Mouse (Mus musculus) splenic B cell, adult 2 months (primary cell): Measurements from ENCODE around the gene Gsap.
A peak's percentile ranks its signal among the peaks of the same experiment; 100 is the strongest.

Source experiments
- DNase-seq: peaks from one replicate; pipeline ENCODE4 v3.0.0-alpha.2; 2011; ENCODE audit warnings: low read depth, low spot score
- H3K27me3 ChIP-seq: 2 replicates; pipeline ENCODE4 v1.6.1; 2012; ENCODE audit warnings: mild to moderate bottlenecking, low read length, moderate library complexity, mixed read lengths; ENCODE audit not compliant: control insufficient read depth, poor library complexity, insufficient read depth, severe bottlenecking
- H3K36me3 ChIP-seq: 2 replicates; pipeline ENCODE4 v1.6.1; 2012; ENCODE audit warnings: mild to moderate bottlenecking, low read length, moderate library complexity, mixed read lengths; ENCODE audit not compliant: control insufficient read depth, poor library complexity, insufficient read depth, severe bottlenecking

The Gsap gene

GRCm38 (mm10) chr5:21211406-21211805, 25.4 kb downstream of the Gsap start:
- Histone ChIP-seq H3K27me3 (no peaks in the 10 kb centered on the region), H3K36me3 (peaks cover 3% of the 10 kb centered on the region; the same call in 1 of the 2 replicates)
- no peak for DNase-seq

GRCm38 (mm10) chr5:21212933-21213332, 26.9 kb downstream of the Gsap start:
- peaks cover 3% of the 10 kb centered on the region; the same call in 1 of the 2 replicates for H3K36me3 ChIP-seq
- H3K27me3 ChIP-seq, result no peaks in the 10 kb centered on the region
- no peak for DNase-seq

- no peak for DNase-seq
- H3K27me3 ChIP-seq, result no peaks in the 10 kb centered on the region
These were observed 27.7 kb downstream of the Gsap start for GRCm38 (mm10) chr5:21213801-21214200.

GRCm38 (mm10) chr5:21217453-21218294, 31.6 kb downstream of the Gsap start:
- no peaks in the 10 kb centered on the region for H3K27me3 ChIP-seq
- DNase-seq, result no peak
- H3K36me3 ChIP-seq, result 0 out of 2 replicates have a peak, but pooled peaks cover 1% of the 10 kb centered on the region

More at GRCm38 (mm10) chr5:21213801-21214200, 27.7 kb downstream of the Gsap start:
- H3K36me3 ChIP-seq, result peaks cover 3% of the 10 kb centered on the region; the same call in 1 of the 2 replicates

- no peak for DNase-seq
- H3K36me3 ChIP-seq, result no peaks in the 10 kb centered on the region; the same call in 1 of the 2 replicates
- H3K27me3 ChIP-seq, result no peaks in the 10 kb centered on the region
These were observed 46.8 kb downstream of the Gsap start for GRCm38 (mm10) chr5:21232876-21233275.

- no peak for DNase-seq
- H3K27me3 ChIP-seq, result no peaks in the 10 kb centered on the region
- H3K36me3 ChIP-seq, result no peaks in the 10 kb centered on the region
These were observed 58.5 kb downstream of the Gsap start for GRCm38 (mm10) chr5:21244575-21244974.

GRCm38 (mm10) chr5:21245241-21245640, 59.2 kb downstream of the Gsap start:
- H3K36me3 ChIP-seq, result no peaks in the 10 kb centered on the region

GRCm38 (mm10) chr5:21246794-21247193, 60.7 kb downstream of the Gsap start:
- no peaks in the 10 kb centered on the region for H3K27me3 ChIP-seq
- H3K36me3 ChIP-seq, result no peaks in the 10 kb centered on the region
- no peak for DNase-seq

More at GRCm38 (mm10) chr5:21245241-21245640, 59.2 kb downstream of the Gsap start:
- H3K27me3 ChIP-seq, result no peaks in the 10 kb centered on the region
- DNase-seq, result no peak

GRCm38 (mm10) chr5:21247916-21248315, 61.9 kb downstream of the Gsap start:
- Histone ChIP-seq H3K36me3 (no peaks in the 10 kb centered on the region), H3K27me3 (no peaks in the 10 kb centered on the region)
- DNase-seq, result no peak

- DNase-seq, result peak; percentile 15
- Histone ChIP-seq H3K36me3 (no peaks in the 10 kb centered on the region), H3K27me3 (no peaks in the 10 kb centered on the region)
These were observed 62.8 kb downstream of the Gsap start for GRCm38 (mm10) chr5:21248834-21249233.

GRCm38 (mm10) chr5:21254731-21255525, 68.9 kb downstream of the Gsap start:
- DNase-seq, result peak; percentile 64
- no peaks in the 10 kb centered on the region for H3K27me3 ChIP-seq
- H3K36me3 ChIP-seq, result no peaks in the 10 kb centered on the region

GRCm38 (mm10) chr5:21255551-21256132, 69.6 kb downstream of the Gsap start:
- no peaks in the 10 kb centered on the region for H3K36me3 ChIP-seq
- peak; percentile 62 for DNase-seq
- no peaks in the 10 kb centered on the region for H3K27me3 ChIP-seq

GRCm38 (mm10) chr5:21257126-21257525, 71.1 kb downstream of the Gsap start:
- H3K36me3 ChIP-seq, result no peaks in the 10 kb centered on the region
- DNase-seq, result no peak
- no peaks in the 10 kb centered on the region for H3K27me3 ChIP-seq

- H3K36me3 ChIP-seq, result no peaks in the 10 kb centered on the region
- peak; percentile 49 for DNase-seq
- H3K27me3 ChIP-seq, result no peaks in the 10 kb centered on the region
These were observed 71.8 kb downstream of the Gsap start for GRCm38 (mm10) chr5:21257806-21258205.

GRCm38 (mm10) chr5:21260746-21261145, 74.7 kb downstream of the Gsap start:
- H3K27me3 ChIP-seq, result no peaks in the 10 kb centered on the region
- no peaks in the 10 kb centered on the region for H3K36me3 ChIP-seq
- no peak for DNase-seq
